Mouse (Mus musculus): ENCODE measurements around the gene Ift122. TPM values are rescaled to one million over a fixed set of nuclear protein-coding genes. Genes with fewer than 3 reads are reported as not detected.

Ift122 gene
- polyA plus RNA-seq, 1 experiment from 2014 or later = 21.0 TPM

- Histone ChIP-seq H3K27me3 (ENCODE audit: control insufficient read depth, insufficient read depth, low read length) (no peaks in the 10 kb centered on the region), H3K4me3 (replicated peaks; ENCODE audit: low read length) (no peak overlapping the region), H3K36me3 (ENCODE audit: control insufficient read depth, insufficient read depth, low read length) (no peaks in the 10 kb centered on the region), H3K27ac (ENCODE audit: low read length) (no peak overlapping the region), H3K4me2 (ENCODE audit: low read depth, low read length) (no peak overlapping the region), H3K9ac (ENCODE audit: low read length) (no peak overlapping the region), H3K9me3 (replicated peaks; ENCODE audit: control insufficient read depth, low read length) (no peaks in the 10 kb centered on the region), H3K4me1 (ENCODE audit: control insufficient read depth, insufficient read depth, low read length) (no peaks in the 10 kb centered on the region; the same call in 1 of the 2 replicates)
- WGBS = 41% methylated on average over 6 of the region's 6 CpGs
- no peak for ATAC-seq (ENCODE audit: insufficient read depth, low FRiP score)
Observed at GRCm38 (mm10) chr6:115908421-115908982, 55.2 kb downstream of the Ift122 start.

GRCm38 (mm10) chr6:115909052-115909451 is 55.8 kb downstream of the Ift122 start:
- H3K9ac ChIP-seq (ENCODE audit: low read length) = no peak overlapping the region
- H3K36me3 ChIP-seq (ENCODE audit: control insufficient read depth, insufficient read depth, low read length) = no peaks in the 10 kb centered on the region
- H3K4me1 ChIP-seq (ENCODE audit: control insufficient read depth, insufficient read depth, low read length) = no peaks in the 10 kb centered on the region; the same call in 1 of the 2 replicates
- 81% methylated on average over 3 of the region's 3 CpGs for WGBS
- no peak overlapping the region for H3K27ac ChIP-seq (ENCODE audit: low read length)
- H3K27me3 ChIP-seq (ENCODE audit: control insufficient read depth, insufficient read depth, low read length) = no peaks in the 10 kb centered on the region
- H3K9me3 ChIP-seq (replicated peaks; ENCODE audit: control insufficient read depth, low read length) = no peaks in the 10 kb centered on the region
- ATAC-seq (ENCODE audit: insufficient read depth, low FRiP score) = no peak
- no peak overlapping the region for H3K4me3 ChIP-seq (replicated peaks; ENCODE audit: low read length)
- H3K4me2 ChIP-seq (ENCODE audit: low read depth, low read length) = no peak overlapping the region

- peak overlapping the region; percentile 66; the same call in 1 of the 2 replicates for H3K27ac ChIP-seq (ENCODE audit: low read length)
- H3K9ac ChIP-seq (ENCODE audit: low read length) = 0 out of 2 replicates have a peak overlapping the region, but pooled peaks have one; percentile 19
- H3K9me3 ChIP-seq (replicated peaks; ENCODE audit: control insufficient read depth, low read length) = no peaks in the 10 kb centered on the region
- 65% methylated on average over 8 of the region's 8 CpGs for WGBS
- H3K4me2 ChIP-seq (ENCODE audit: low read depth, low read length) = no peak overlapping the region
- no peaks in the 10 kb centered on the region for H3K27me3 ChIP-seq (ENCODE audit: control insufficient read depth, insufficient read depth, low read length)
- no peaks in the 10 kb centered on the region for H3K36me3 ChIP-seq (ENCODE audit: control insufficient read depth, insufficient read depth, low read length)
- H3K4me3 ChIP-seq (replicated peaks; ENCODE audit: low read length) = no peak overlapping the region
- no peaks in the 10 kb centered on the region; the same call in 1 of the 2 replicates for H3K4me1 ChIP-seq (ENCODE audit: control insufficient read depth, insufficient read depth, low read length)
- peak; percentile 61; the same call in 1 of the 2 replicates for ATAC-seq (ENCODE audit: insufficient read depth, low FRiP score)
Observed at GRCm38 (mm10) chr6:115909940-115910339, 56.7 kb downstream of the Ift122 start.

GRCm38 (mm10) chr6:115911763-115912162 is 58.5 kb downstream of the Ift122 start:
- H3K36me3 ChIP-seq (ENCODE audit: control insufficient read depth, insufficient read depth, low read length) = no peaks in the 10 kb centered on the region
- 77% methylated on average over 6 of the region's 6 CpGs for WGBS
- no peak overlapping the region for H3K4me3 ChIP-seq (replicated peaks; ENCODE audit: low read length)
- H3K4me1 ChIP-seq (ENCODE audit: control insufficient read depth, insufficient read depth, low read length) = no peaks in the 10 kb centered on the region; the same call in 1 of the 2 replicates
- H3K9me3 ChIP-seq (replicated peaks; ENCODE audit: control insufficient read depth, low read length) = no peaks in the 10 kb centered on the region
- no peak for ATAC-seq (ENCODE audit: insufficient read depth, low FRiP score)
- H3K9ac ChIP-seq (ENCODE audit: low read length) = no peak overlapping the region
- no peak overlapping the region for H3K4me2 ChIP-seq (ENCODE audit: low read depth, low read length)
- no peak overlapping the region for H3K27ac ChIP-seq (ENCODE audit: low read length)
- no peaks in the 10 kb centered on the region for H3K27me3 ChIP-seq (ENCODE audit: control insufficient read depth, insufficient read depth, low read length)

- H3K9ac ChIP-seq (ENCODE audit: low read length) = no peak overlapping the region
- WGBS = 90% methylated on average over 10 of the region's 10 CpGs
Observed at GRCm38 (mm10) chr6:115913482-115913881, 60.2 kb downstream of the Ift122 start.

GRCm38 (mm10) chr6:115914511-115915202 is 61.4 kb downstream of the Ift122 start:
- H3K4me3 ChIP-seq (replicated peaks; ENCODE audit: low read length) = no peak overlapping the region
- H3K36me3 ChIP-seq (ENCODE audit: control insufficient read depth, insufficient read depth, low read length) = no peaks in the 10 kb centered on the region
- no peaks in the 10 kb centered on the region for H3K9me3 ChIP-seq (replicated peaks; ENCODE audit: control insufficient read depth, low read length)
- H3K27ac ChIP-seq (ENCODE audit: low read length) = no peak overlapping the region
- no peaks in the 10 kb centered on the region for H3K27me3 ChIP-seq (ENCODE audit: control insufficient read depth, insufficient read depth, low read length)
- no peak overlapping the region for H3K9ac ChIP-seq (ENCODE audit: low read length)
- no peak overlapping the region for H3K4me2 ChIP-seq (ENCODE audit: low read depth, low read length)
- whole genome bisulfite sequencing = 81% methylated on average over 15 of the region's 15 CpGs
- no peak for ATAC-seq (ENCODE audit: insufficient read depth, low FRiP score)
- no peaks in the 10 kb centered on the region for H3K4me1 ChIP-seq (ENCODE audit: control insufficient read depth, insufficient read depth, low read length)

More at GRCm38 (mm10) chr6:115913482-115913881, 60.2 kb downstream of the Ift122 start:
- Histone ChIP-seq H3K27me3 (ENCODE audit: control insufficient read depth, insufficient read depth, low read length) (no peaks in the 10 kb centered on the region), H3K4me2 (ENCODE audit: low read depth, low read length) (no peak overlapping the region), H3K4me1 (ENCODE audit: control insufficient read depth, insufficient read depth, low read length) (no peaks in the 10 kb centered on the region; the same call in 1 of the 2 replicates), H3K4me3 (replicated peaks; ENCODE audit: low read length) (no peak overlapping the region), H3K27ac (ENCODE audit: low read length) (no peak overlapping the region), H3K36me3 (ENCODE audit: control insufficient read depth, insufficient read depth, low read length) (no peaks in the 10 kb centered on the region), H3K9me3 (replicated peaks; ENCODE audit: control insufficient read depth, low read length) (no peaks in the 10 kb centered on the region)
- ATAC-seq (ENCODE audit: insufficient read depth, low FRiP score) = no peak

- no peak overlapping the region for H3K27ac ChIP-seq (ENCODE audit: low read length)
- WGBS = 61% methylated on average over 17 of the region's 17 CpGs
- no peak overlapping the region for H3K9ac ChIP-seq (ENCODE audit: low read length)
- H3K4me3 ChIP-seq (replicated peaks; ENCODE audit: low read length) = no peak overlapping the region
- H3K36me3 ChIP-seq (ENCODE audit: control insufficient read depth, insufficient read depth, low read length) = no peaks in the 10 kb centered on the region
- ATAC-seq (ENCODE audit: insufficient read depth, low FRiP score) = no peak
- no peaks in the 10 kb centered on the region for H3K4me1 ChIP-seq (ENCODE audit: control insufficient read depth, insufficient read depth, low read length)
- H3K4me2 ChIP-seq (ENCODE audit: low read depth, low read length) = no peak overlapping the region
- H3K27me3 ChIP-seq (ENCODE audit: control insufficient read depth, insufficient read depth, low read length) = no peaks in the 10 kb centered on the region
- no peaks in the 10 kb centered on the region for H3K9me3 ChIP-seq (replicated peaks; ENCODE audit: control insufficient read depth, low read length)
Observed at GRCm38 (mm10) chr6:115915601-115916445, 62.6 kb downstream of the Ift122 start.

GRCm38 (mm10) chr6:115916611-115917010 is 63.3 kb downstream of the Ift122 start:
- Histone ChIP-seq H3K4me2 (ENCODE audit: low read depth, low read length) (no peak overlapping the region), H3K27me3 (ENCODE audit: control insufficient read depth, insufficient read depth, low read length) (no peaks in the 10 kb centered on the region), H3K4me1 (ENCODE audit: control insufficient read depth, insufficient read depth, low read length) (no peaks in the 10 kb centered on the region), H3K9ac (ENCODE audit: low read length) (no peak overlapping the region), H3K9me3 (replicated peaks; ENCODE audit: control insufficient read depth, low read length) (no peaks in the 10 kb centered on the region), H3K36me3 (ENCODE audit: control insufficient read depth, insufficient read depth, low read length) (no peaks in the 10 kb centered on the region), H3K4me3 (replicated peaks; ENCODE audit: low read length) (no peak overlapping the region), H3K27ac (ENCODE audit: low read length) (no peak overlapping the region)
- 81% methylated on average over 5 of the region's 5 CpGs for WGBS
- ATAC-seq (ENCODE audit: insufficient read depth, low FRiP score) = peak; percentile 51; the same call in 1 of the 2 replicates

- 86% methylated on average over 1 of the region's 1 CpGs for WGBS
- Histone ChIP-seq H3K4me3 (replicated peaks; ENCODE audit: low read length) (no peak overlapping the region), H3K4me2 (ENCODE audit: low read depth, low read length) (no peak overlapping the region), H3K36me3 (ENCODE audit: control insufficient read depth, insufficient read depth, low read length) (no peaks in the 10 kb centered on the region), H3K9ac (ENCODE audit: low read length) (no peak overlapping the region), H3K4me1 (ENCODE audit: control insufficient read depth, insufficient read depth, low read length) (no peaks in the 10 kb centered on the region), H3K9me3 (replicated peaks; ENCODE audit: control insufficient read depth, low read length) (no peaks in the 10 kb centered on the region), H3K27ac (ENCODE audit: low read length) (no peak overlapping the region), H3K27me3 (ENCODE audit: control insufficient read depth, insufficient read depth, low read length) (no peaks in the 10 kb centered on the region)
- ATAC-seq (ENCODE audit: insufficient read depth, low FRiP score) = no peak
Observed at GRCm38 (mm10) chr6:115918615-115919014, 65.3 kb downstream of the Ift122 start.

All from stomach, embryonic 16.5 days (tissue).